Mouse (Mus musculus) spleen, postnatal 4 days (tissue): ENCODE results near the gene Mad1l1.

Experiments
- DNase-seq, 2 experiments: peaks; one replicate each; pipeline ENCODE4 v3.0.0; 2022; ENCODE audit warnings: low spot score in 2 of 2

Gene Mad1l1

DNA sequence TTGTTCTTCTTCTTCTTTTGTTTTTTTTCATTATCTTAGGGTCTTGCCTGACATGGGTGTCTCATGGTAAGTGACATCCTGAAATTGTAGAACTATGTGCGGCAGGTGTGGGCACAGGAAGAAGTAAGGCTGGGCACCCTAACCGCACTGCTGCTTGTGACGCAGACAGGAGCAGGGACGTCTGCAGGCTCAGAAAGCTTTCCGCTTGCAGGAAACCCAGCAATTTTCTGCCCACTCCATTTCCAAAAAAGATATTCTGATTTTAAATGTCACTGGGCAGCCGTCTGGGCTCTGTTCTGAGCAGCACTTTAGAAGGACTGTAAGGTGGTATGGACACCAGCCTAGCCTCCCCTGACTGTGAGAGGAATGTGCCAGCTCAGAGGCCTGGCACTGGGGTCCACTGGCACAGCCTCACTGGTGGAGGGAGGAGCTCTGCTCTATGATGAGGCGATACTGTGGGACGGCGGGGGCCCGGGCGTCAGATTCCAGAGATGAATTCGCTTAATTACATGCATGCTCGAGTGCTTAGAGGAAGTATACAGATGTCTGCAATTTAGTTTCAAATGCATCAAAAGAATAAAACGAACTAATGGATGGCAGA lies 219.8 kb downstream of the Mad1l1 start:
- DNase-seq: no peak

DNA sequence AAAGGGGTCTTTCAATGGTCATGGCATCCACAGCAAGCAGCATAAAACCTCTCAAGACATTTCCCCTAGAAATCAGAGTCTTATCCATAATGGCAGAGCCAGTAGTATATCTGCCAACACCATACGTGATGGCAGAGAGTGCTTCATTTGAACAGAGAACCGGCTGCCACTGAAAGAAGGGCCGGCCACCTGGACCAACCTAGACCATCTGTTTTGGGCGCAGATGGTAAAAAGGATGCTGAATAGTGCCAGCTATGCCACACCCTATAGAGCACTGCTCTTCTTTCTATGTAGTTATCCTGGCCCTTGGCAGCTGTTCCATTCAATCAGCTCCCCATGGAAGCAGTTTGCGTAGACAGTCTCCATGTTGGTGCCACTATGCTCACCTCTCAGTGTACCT lies 222.6 kb downstream of the Mad1l1 start:
- no peak for DNase-seq

- no peak for DNase-seq
Observed at GRCm38 (mm10) chr5:140095203-140095602, 226.1 kb downstream of the Mad1l1 start.

DNA sequence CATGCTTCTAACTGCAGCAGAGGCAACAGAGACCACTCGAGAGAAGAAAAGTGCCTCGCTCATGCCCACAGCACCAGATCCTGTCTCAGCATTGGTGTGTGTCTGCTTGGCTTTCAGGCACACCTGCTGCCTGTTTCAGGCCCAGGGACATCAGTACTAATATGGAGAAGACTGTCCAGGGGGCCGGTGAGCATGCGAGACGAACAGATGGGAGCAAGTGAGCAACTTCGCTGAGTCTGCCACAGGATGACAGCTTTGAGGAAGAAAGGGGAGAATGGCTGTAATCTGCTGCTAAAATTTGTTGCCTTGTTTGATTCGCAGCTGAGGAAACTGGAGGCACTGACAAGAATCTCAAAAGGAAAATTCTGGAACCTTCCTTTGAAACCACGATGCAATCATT lies 227.9 kb downstream of the Mad1l1 start:
- no peak for DNase-seq

- no peak for DNase-seq
Observed at GRCm38 (mm10) chr5:140091601-140092000, 229.8 kb downstream of the Mad1l1 start.

GRCm38 (mm10) chr5:140089263-140089662 lies 232.1 kb downstream of the Mad1l1 start:
- no peak for DNase-seq

GRCm38 (mm10) chr5:140087242-140087641 lies 234.1 kb downstream of the Mad1l1 start:
- no peak for DNase-seq

DNA sequence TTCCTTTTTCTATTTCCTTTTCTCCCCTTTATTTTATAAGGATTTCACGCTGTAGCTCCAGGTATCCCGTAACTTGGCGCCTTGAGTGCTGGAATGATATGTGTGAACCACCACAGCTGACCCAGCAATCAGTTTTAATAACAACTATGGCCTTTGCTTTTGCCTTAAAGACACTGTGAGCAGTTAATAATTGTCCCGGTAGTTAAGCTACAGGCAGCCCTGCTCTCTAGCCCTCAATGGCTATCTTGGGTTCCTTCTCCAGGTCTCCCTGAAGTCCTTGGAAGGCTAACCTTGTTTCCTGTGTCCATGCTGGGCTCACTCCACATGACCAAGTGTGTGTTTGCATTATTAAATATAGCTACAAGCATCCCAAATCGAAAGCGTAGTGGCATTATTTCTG lies 237.0 kb downstream of the Mad1l1 start:
- no peak for DNase-seq

GRCm38 (mm10) chr5:140083911-140084310 lies 237.4 kb downstream of the Mad1l1 start:
- no peak for DNase-seq

GRCm38 (mm10) chr5:140082204-140082812 lies 239.0 kb downstream of the Mad1l1 start:
- DNase-seq: no peak

GRCm38 (mm10) chr5:140081084-140081483 lies 240.3 kb downstream of the Mad1l1 start:
- no peak for DNase-seq

DNA sequence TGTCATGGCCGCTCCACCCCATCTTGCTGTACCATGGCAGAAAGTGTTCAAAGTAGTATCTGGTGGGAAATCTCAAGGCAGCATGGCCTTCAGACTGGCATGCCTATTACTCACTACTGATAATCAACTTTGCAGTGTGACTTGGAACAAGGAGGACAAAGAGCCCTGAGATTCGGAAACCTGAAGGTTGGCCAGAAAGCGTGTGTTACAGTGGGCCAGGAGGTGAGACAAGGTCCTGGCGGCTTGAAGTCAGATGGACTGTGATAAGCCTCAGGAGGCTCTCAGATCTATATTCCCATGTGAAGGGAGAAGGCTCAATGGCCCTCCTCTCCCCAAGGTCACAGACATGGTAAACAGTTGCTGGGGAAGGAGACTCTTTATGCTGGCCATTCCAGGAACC lies 241.8 kb downstream of the Mad1l1 start:
- no peak for DNase-seq

DNA sequence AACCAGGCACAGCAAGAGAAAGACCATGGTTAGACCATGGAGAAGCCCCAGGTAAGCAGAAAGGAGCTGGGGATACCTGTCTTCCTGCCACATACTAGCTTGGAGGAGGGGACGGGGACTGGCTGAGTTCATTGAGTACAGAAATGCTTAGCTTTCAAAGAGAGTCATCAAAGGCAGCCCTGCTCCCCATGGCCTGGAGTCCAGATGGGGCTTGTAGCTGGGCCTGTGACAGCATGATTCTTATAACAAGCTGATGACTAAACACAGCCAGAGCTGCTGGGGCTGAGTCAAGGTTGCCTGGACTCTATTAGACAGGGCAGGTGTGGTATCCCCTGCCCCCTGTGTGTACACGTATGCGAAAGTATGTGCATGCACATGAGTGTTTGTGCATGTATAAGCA lies 242.9 kb downstream of the Mad1l1 start:
- no peak for DNase-seq

DNA sequence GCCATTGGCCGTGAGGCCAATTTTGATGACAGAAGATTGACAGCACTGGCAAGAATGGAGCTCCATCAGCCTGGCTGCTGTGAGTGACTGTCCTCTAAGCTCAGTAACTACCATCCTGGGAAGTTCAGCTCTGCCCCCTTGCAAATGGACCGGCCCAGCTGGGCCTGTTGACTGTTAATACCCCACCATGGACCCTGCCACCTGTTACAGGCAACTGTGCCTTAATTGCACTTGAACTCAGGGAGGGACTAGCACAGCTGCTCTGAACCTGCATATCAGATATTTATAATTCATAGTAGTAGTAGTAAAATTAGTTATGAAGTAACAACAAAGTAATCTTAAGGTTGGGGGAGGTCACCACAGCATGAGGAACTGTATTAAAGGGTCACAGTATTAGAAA lies 244.9 kb downstream of the Mad1l1 start:
- no peak for DNase-seq

DNA sequence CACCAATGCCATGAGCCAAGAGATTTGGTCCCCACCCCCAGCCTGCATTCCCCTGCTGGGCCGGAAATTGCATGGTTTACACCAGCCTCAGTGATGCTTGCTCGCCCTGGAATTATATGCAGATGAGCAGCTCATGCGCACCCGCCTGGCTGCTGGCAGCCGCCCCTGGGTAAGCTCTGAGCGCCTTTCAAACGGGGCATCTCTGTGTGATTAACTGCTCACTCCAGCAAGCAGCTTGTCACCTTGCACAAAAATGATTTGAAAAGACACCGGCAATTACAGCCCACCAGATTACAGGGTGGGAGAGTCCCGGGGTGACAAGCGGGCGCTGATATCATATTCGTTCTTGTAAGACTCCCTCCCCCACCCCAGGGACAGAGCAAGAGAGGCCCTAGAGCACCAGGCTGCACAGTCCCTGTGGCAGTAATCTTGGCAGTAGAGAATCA lies 247.7 kb downstream of the Mad1l1 start:
- DNase-seq: no peak

DNA sequence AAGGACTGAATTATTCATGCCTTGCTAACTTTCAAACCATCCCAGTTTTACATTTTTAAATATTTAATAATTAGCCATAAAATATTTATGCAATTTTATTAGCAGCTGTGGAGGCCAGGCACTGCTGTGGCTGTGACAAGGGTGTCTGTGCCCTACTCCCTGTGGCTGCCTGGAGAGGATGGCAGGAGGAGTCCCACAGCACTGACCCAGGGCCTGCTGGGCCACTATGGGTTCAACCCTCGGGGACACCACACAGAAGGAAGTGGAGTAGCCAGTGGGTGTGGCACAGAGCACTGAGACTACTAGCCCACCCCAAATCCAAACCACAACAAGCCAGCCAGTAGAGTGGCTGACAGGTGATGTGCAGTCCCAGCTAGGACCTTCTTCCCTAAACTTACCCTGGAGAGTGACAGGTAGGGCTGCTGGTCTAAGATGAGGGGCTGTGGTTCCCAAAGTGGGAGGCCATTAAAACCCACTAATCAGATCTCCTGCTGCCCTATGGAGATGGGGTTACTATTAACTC lies 248.1 kb downstream of the Mad1l1 start:
- no peak for DNase-seq

- DNase-seq: no peak
Observed at GRCm38 (mm10) chr5:140068506-140068905, 252.8 kb downstream of the Mad1l1 start.

DNA sequence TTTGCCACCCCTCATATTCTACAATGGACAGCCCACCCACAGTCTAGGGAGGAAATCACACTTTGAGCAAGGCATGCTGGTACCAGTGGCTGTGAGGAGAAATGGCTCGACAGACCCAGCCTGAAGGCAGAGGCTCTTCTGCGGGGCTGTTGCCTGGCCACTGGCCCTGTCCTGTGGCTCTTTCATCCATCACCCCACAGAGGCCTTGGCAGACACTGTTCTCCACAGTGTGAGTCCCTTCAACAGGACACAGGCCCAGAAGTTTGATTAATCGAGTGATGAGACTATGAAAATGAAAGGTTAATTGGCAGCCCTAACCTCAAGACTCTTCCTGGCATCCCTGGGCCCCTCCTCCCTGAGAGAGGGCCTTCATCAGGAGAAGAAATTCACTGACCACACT lies 253.3 kb downstream of the Mad1l1 start:
- no peak for DNase-seq

GRCm38 (mm10) chr5:140066769-140067168 lies 254.6 kb downstream of the Mad1l1 start:
- no peak for DNase-seq

DNA sequence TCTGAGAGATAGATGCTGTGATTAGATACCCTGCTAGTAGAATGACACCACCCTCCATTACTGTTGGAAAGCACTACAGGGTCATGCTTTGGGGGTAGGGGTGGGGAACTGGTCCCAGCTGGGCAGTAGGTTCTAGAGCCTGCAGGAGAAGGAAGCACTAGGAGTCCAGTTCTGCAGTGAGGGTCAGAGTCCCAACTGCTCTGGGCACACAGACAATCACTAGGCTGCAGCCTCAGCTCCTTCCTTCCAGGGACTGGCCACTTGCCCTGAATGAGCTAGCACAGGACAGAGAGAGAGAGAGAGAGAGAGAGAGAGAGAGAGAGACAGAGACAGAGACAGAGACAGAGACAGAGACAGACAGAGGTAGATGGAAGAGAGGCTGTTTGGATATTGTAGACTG lies 255.1 kb downstream of the Mad1l1 start:
- DNase-seq: no peak

DNA sequence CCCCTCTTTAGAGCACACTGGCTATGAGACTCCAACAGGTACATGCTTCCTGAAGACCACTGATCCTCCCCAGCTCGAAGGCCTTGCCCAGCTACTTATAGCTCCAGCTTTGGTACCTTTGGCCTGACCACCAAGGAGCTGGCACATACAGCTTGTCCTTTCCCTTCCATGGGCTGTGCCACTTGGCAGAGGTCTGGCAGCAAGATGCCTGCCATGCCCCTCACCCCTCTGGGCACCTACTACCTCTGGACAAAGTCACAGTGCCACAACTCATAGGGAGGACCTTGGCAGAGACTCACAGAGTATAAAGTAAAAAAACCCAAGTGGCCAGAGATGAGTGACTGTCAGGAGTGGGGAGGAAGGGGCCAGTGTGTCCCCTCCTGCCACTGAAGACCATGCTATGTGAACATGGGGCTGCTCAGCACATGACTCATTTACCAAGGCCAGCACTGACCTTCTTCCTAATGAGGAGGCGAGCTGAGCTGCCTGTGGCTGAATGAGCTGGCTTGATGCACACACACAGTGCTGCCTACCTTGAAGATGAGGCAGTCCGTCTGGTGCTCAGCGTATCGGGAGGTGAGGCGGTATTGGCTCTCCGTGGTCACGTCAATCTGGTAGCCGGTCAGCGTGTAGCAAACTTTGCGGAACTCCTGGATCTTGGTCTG lies 255.9 kb downstream of the Mad1l1 start:
- no peak for DNase-seq

- no peak for DNase-seq
Observed at GRCm38 (mm10) chr5:140064521-140064920, 256.8 kb downstream of the Mad1l1 start.

GRCm38 (mm10) chr5:140062828-140063227 lies 258.5 kb downstream of the Mad1l1 start:
- DNase-seq: no peak
